Mouse (Mus musculus): Measurements from ENCODE around the gene Syce3. TPM values are rescaled to one million over a fixed set of nuclear protein-coding genes. Genes with fewer than 3 reads are reported as not detected.

Gene Syce3
- total RNA-seq, 1 experiment: 4.5 TPM

- no peak overlapping the region for H3K9ac ChIP-seq (ENCODE audit: insufficient read depth, low read depth, low read length, poor library complexity, severe bottlenecking)
- peaks cover 5% of the 10 kb centered on the region for H3K36me3 ChIP-seq (ENCODE audit: control insufficient read depth, insufficient read depth, low read length, poor library complexity, severe bottlenecking)
- H3K9me3 ChIP-seq (ENCODE audit: control insufficient read depth, insufficient read depth, low read depth, low read length): no peaks in the 10 kb centered on the region
- H3K4me3 ChIP-seq (ENCODE audit: insufficient read depth in 1 of 2, low read depth in 1 of 2, low read length in 2 of 2, poor library complexity in 1 of 2, severe bottlenecking in 1 of 2): peak overlapping the region in 1 of 2 experiments; percentile 9; a peak in 1 of 4 replicates
- peaks cover 4 to 21% of the 10 kb centered on the region in 2 experiments; a peak in 3 of 4 replicates for H3K4me1 ChIP-seq (ENCODE audit: control insufficient read depth in 2 of 2, insufficient read depth in 2 of 2, low read length in 2 of 2, poor library complexity in 1 of 2)
- no peak overlapping the region for H3K27ac ChIP-seq (ENCODE audit: insufficient read depth, low read depth, low read length, poor library complexity, severe bottlenecking)
- no peak for TF ChIP-seq ZNF384 (IDR thresholded peaks at IDR 0.05; ENCODE audit: low read depth, low read length)
- no peak for TF ChIP-seq CHD2 (IDR thresholded peaks at IDR 0.05; ENCODE audit: low read depth, low read length)
- TF ChIP-seq ZC3H11A (IDR thresholded peaks at IDR 0.05; ENCODE audit: borderline replicate concordance, low read depth, low read length): no peak
- TF ChIP-seq HCFC1 (IDR thresholded peaks at IDR 0.05; ENCODE audit: borderline replicate concordance, insufficient read depth, low read length): no peak
- no peak for TF ChIP-seq MAFK (IDR thresholded peaks at IDR 0.05; ENCODE audit: insufficient read depth, low read depth, low read length)
- no peak for DNase-seq (ENCODE audit: low read depth, low spot score)
- in situ Hi-C loops (cut with MboI; ENCODE audit: low sequenced_read_pairs in 2 of 2, unreplicated experiment in 2 of 2): no loop called here
Measured at GRCm38 (mm10) chr15:89377362-89377761, 32.9 kb downstream of the Syce3 start.

DNA sequence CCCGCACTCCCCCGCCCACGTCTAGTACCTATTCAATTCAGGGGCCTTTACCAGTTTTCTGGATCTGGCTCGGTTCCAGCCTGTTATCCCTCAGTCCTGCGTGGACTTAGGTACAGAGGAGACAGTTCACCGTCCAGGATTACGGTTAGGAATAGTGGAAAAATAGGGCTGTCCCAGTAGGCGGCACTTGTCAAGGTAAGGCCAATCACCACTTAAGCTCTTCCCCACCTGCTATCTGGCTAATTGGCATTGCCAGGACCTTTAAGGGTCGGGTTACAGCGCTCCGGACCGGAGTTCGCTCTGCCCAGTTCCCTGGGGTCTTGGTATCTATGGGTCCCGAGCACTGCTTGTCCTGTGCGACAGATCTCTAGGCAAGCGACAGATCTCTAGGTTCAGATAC is 33.3 kb downstream of the Syce3 start, which contains the start of gene Tymp:
Tymp (minus strand) TSS at position 83 of the 400 bp plus-strand sequence.
- Histone ChIP-seq H3K4me1 (ENCODE audit: control insufficient read depth in 2 of 2, insufficient read depth in 2 of 2, low read length in 2 of 2, poor library complexity in 1 of 2) (peaks cover 4 to 24% of the 10 kb centered on the region in 2 experiments; a peak in 3 of 4 replicates), H3K9me3 (ENCODE audit: control insufficient read depth, insufficient read depth, low read depth, low read length) (no peaks in the 10 kb centered on the region), H3K9ac (ENCODE audit: insufficient read depth, low read depth, low read length, poor library complexity, severe bottlenecking) (no peak within 1 kb of the TSS), H3K4me3 (ENCODE audit: insufficient read depth in 1 of 2, low read depth in 1 of 2, low read length in 2 of 2, poor library complexity in 1 of 2, severe bottlenecking in 1 of 2) (peak within 1 kb of the TSS in 1 of 2 experiments; percentile 9; a peak in 1 of 4 replicates), H3K27ac (ENCODE audit: insufficient read depth, low read depth, low read length, poor library complexity, severe bottlenecking) (no peak within 1 kb of the TSS), H3K36me3 (ENCODE audit: control insufficient read depth, insufficient read depth, low read length, poor library complexity, severe bottlenecking) (peaks cover 9% of the 10 kb centered on the region)
- in situ Hi-C loops (cut with MboI; ENCODE audit: low sequenced_read_pairs in 2 of 2, unreplicated experiment in 2 of 2): no loop called here
- no peak for DNase-seq (ENCODE audit: low read depth, low spot score)
- no peak for TF ChIP-seq ZC3H11A (IDR thresholded peaks at IDR 0.05; ENCODE audit: borderline replicate concordance, low read depth, low read length)
- TF ChIP-seq ZNF384 (IDR thresholded peaks at IDR 0.05; ENCODE audit: low read depth, low read length): no peak
- no peak for TF ChIP-seq HCFC1 (IDR thresholded peaks at IDR 0.05; ENCODE audit: borderline replicate concordance, insufficient read depth, low read length)
- TF ChIP-seq MAFK (IDR thresholded peaks at IDR 0.05; ENCODE audit: insufficient read depth, low read depth, low read length): no peak
- TF ChIP-seq CHD2 (IDR thresholded peaks at IDR 0.05; ENCODE audit: low read depth, low read length): no peak

DNA sequence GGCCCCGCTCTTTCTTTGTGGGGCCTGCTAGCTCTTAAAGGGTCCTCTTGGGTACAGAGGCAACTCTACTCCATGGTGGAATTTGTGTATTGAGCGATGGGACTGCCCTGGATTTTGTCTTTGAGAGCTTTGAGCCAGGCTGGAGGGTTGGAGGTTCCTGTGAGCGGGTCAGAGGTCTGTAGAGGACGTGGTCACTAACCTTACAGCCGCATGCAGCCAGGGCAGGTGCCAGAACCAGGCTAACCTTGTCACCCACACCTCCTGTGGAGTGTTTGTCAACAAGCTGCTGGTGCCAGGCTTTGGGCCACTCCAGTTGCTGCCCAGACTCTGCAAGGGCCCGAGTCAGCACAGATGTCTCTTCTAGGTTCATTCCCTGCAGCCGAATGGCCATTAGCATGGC is 34.3 kb downstream of the Syce3 start:
- H3K27ac ChIP-seq (ENCODE audit: insufficient read depth, low read depth, low read length, poor library complexity, severe bottlenecking): no peak overlapping the region
- TF ChIP-seq HCFC1 (IDR thresholded peaks at IDR 0.05; ENCODE audit: borderline replicate concordance, insufficient read depth, low read length): no peak
- TF ChIP-seq ZC3H11A (IDR thresholded peaks at IDR 0.05; ENCODE audit: borderline replicate concordance, low read depth, low read length): no peak
- no peak for DNase-seq (ENCODE audit: low read depth, low spot score)
- no peak overlapping the region for H3K9ac ChIP-seq (ENCODE audit: insufficient read depth, low read depth, low read length, poor library complexity, severe bottlenecking)
- no peaks in the 10 kb centered on the region for H3K9me3 ChIP-seq (ENCODE audit: control insufficient read depth, insufficient read depth, low read depth, low read length)
- peaks cover 4 to 28% of the 10 kb centered on the region in 2 experiments; a peak in 3 of 4 replicates for H3K4me1 ChIP-seq (ENCODE audit: control insufficient read depth in 2 of 2, insufficient read depth in 2 of 2, low read length in 2 of 2, poor library complexity in 1 of 2)
- H3K4me3 ChIP-seq (ENCODE audit: insufficient read depth in 1 of 2, low read depth in 1 of 2, low read length in 2 of 2, poor library complexity in 1 of 2, severe bottlenecking in 1 of 2): no peak overlapping the region
- in situ Hi-C loops (cut with MboI; ENCODE audit: low sequenced_read_pairs in 2 of 2, unreplicated experiment in 2 of 2): no loop called here
- peaks cover 18% of the 10 kb centered on the region for H3K36me3 ChIP-seq (ENCODE audit: control insufficient read depth, insufficient read depth, low read length, poor library complexity, severe bottlenecking)

- Histone ChIP-seq H3K36me3 (ENCODE audit: control insufficient read depth, insufficient read depth, low read length, poor library complexity, severe bottlenecking) (peaks cover 29% of the 10 kb centered on the region), H3K27ac (ENCODE audit: insufficient read depth, low read depth, low read length, poor library complexity, severe bottlenecking) (no peak overlapping the region), H3K9ac (ENCODE audit: insufficient read depth, low read depth, low read length, poor library complexity, severe bottlenecking) (no peak overlapping the region), H3K4me1 (ENCODE audit: control insufficient read depth in 2 of 2, insufficient read depth in 2 of 2, low read length in 2 of 2, poor library complexity in 1 of 2) (peaks cover 4 to 28% of the 10 kb centered on the region in 2 experiments; a peak in 3 of 4 replicates), H3K4me3 (ENCODE audit: insufficient read depth in 1 of 2, low read depth in 1 of 2, low read length in 2 of 2, poor library complexity in 1 of 2, severe bottlenecking in 1 of 2) (no peak overlapping the region), H3K9me3 (ENCODE audit: control insufficient read depth, insufficient read depth, low read depth, low read length) (no peaks in the 10 kb centered on the region)
- in situ Hi-C loops (cut with MboI; ENCODE audit: low sequenced_read_pairs in 2 of 2, unreplicated experiment in 2 of 2): no loop called here
- TF ChIP-seq ZNF384 (IDR thresholded peaks at IDR 0.05; ENCODE audit: low read depth, low read length): no peak
- DNase-seq (ENCODE audit: low read depth, low spot score): no peak
Measured at GRCm38 (mm10) chr15:89374801-89375534, 35.3 kb downstream of the Syce3 start.

DNA sequence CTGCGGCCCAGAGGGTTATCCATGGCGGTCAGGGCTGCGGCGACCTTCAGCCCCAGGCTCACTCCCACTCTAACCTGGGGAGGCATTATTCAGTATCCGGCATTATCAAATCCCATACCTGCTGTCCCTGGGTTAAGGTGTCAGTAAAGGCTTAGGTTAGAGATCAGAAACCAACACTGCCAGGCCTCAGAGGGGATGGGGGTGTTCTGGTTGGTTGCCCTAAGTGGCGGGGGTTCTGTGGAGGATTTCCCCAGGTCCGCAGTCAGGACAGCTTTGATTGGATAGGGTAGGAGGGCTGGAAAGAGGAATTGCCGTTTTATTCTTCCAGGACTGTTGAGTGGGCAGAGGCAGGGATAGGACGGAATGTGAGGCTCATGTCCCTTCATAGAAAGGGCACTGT is 36.0 kb downstream of the Syce3 start:
- TF ChIP-seq HCFC1 (IDR thresholded peaks at IDR 0.05; ENCODE audit: borderline replicate concordance, insufficient read depth, low read length) (no peak), ZNF384 (IDR thresholded peaks at IDR 0.05; ENCODE audit: low read depth, low read length) (no peak), MAFK (IDR thresholded peaks at IDR 0.05; ENCODE audit: insufficient read depth, low read depth, low read length) (no peak), CHD2 (IDR thresholded peaks at IDR 0.05; ENCODE audit: low read depth, low read length) (no peak), ZC3H11A (IDR thresholded peaks at IDR 0.05; ENCODE audit: borderline replicate concordance, low read depth, low read length) (no peak)
- in situ Hi-C loops (cut with MboI; ENCODE audit: low sequenced_read_pairs in 2 of 2, unreplicated experiment in 2 of 2): no loop called here
- peak overlapping the region; percentile 71 to 77 for H3K4me3 ChIP-seq (ENCODE audit: insufficient read depth in 1 of 2, low read depth in 1 of 2, low read length in 2 of 2, poor library complexity in 1 of 2, severe bottlenecking in 1 of 2)
- no peak for DNase-seq (ENCODE audit: low read depth, low spot score)
- no peak overlapping the region for H3K27ac ChIP-seq (ENCODE audit: insufficient read depth, low read depth, low read length, poor library complexity, severe bottlenecking)
- no peaks in the 10 kb centered on the region for H3K9me3 ChIP-seq (ENCODE audit: control insufficient read depth, insufficient read depth, low read depth, low read length)
- peaks cover 2 to 26% of the 10 kb centered on the region in 2 experiments; a peak in 3 of 4 replicates for H3K4me1 ChIP-seq (ENCODE audit: control insufficient read depth in 2 of 2, insufficient read depth in 2 of 2, low read length in 2 of 2, poor library complexity in 1 of 2)
- peaks cover 35% of the 10 kb centered on the region for H3K36me3 ChIP-seq (ENCODE audit: control insufficient read depth, insufficient read depth, low read length, poor library complexity, severe bottlenecking)
- H3K9ac ChIP-seq (ENCODE audit: insufficient read depth, low read depth, low read length, poor library complexity, severe bottlenecking): peak overlapping the region; percentile 86

All from ES-E14 (cell line).